Mouse (Mus musculus): ENCODE measurements at regions not wholly inside any gene's neighbourhood (a gene's known extent, or its start where the extent isn't known, plus 50 kb on each side); places are given as distances from the start of the nearest gene placed in this dataset.

DNA sequence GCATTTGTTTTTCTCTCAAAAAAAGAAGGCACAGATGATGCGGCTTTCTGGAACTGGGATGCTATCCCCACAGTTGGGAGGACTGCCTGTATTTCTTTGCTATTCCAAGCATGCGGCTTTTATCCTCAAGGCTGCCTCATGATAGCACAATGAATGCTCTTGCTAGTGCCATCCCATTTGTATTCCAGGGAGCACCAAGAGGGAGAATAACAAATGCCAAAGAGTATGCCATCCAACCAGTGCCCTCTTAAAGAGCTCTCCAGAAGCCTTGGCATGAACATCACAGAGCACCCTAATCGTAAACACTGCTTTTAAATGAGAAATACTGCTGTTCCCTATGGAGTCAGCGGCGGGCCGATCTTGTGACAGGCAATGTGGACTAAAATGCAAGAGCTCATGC lies 185.3 kb upstream of the St8sia2 start:
- TF ChIP-seq CTCF (IDR thresholded peaks at IDR 0.05) (no peak), POLR2A (IDR thresholded peaks at IDR 0.05; ENCODE audit: insufficient read depth, low read depth, low read length) (no peak), EP300 (IDR thresholded peaks at IDR 0.05; ENCODE audit: insufficient read depth, low read depth, low read length) (no peak)

All from heart, adult 2 months (tissue).